Comparison of ENCODE assay signal across 11 mouse cellular contexts in the genomic region with DNA sequence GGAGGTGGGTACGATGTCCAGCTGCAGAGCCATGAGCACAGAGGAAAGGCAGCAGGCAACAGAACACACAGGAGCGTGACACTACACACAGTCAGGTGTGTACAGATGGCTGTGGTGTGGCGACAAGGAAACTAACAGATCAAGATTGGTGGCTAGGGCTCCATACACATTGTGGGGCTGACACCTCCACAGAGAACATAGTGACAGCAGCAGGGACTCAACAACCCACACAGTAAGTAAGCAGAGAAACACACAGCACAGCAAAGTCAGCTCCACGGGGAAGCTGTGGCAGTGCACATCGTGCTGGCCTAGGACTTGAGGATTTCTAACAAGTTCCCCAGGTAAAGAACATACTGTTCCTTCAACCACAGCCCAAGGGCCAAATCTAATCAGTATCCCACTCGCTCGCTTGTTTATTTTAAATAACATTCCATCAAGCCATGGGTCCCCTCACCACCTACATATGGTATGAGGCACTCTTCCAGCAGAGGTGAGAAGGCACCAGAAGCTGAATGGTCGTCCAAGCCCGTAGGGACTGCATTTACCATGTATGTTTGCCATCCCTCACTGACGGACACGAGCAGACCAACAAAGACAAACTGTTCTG.
DNase-seq lines count a peak whose midpoint lies in the region; ATAC-seq lines count a peak whose summit lies in the region.
"Had no signal": no experiment of that assay in that cellular context is flagged by ENCODE, and none has a peak within 500 bp of the region (broad histone marks: within the 10 kb centered on the region; RNA-seq: fewer than 3 reads in every experiment).

No protein-coding gene starts in this region.

- DNase-seq in heart, adult 18-20 months = no peak
- no peak for DNase-seq in liver, embryonic 13.5 days
- DNase-seq in liver = no peak
- no peak for DNase-seq in Muller cell, postnatal 12 days (ENCODE audit: inconsistent ontology term)
- no peak for DNase-seq in spleen, adult 18-20 months
- DNase-seq: cerebellum, postnatal 25 days had no signal

- ATAC-seq in heart, embryonic 13.5 days (ENCODE audit: extremely low read depth, insufficient number of reproducible peaks, low FRiP score, low TSS enrichment) = no peak
- no peak for ATAC-seq in liver, embryonic 13.5 days (ENCODE audit: low read depth)
- ATAC-seq in activated CD4-positive, CD25-positive, alpha-beta regulatory T cell, adult 4 months = peak; percentile 38
- peak; percentile 44 for ATAC-seq in intestine, embryonic 16.5 days

- H3K27ac ChIP-seq in heart, embryonic 13.5 days (replicated peaks) = peak overlapping the region; percentile 68
- peak overlapping the region; percentile 37; the same call in 1 of the 2 replicates for H3K27ac ChIP-seq in liver, embryonic 13.5 days
- H3K27ac ChIP-seq in intestine, embryonic 16.5 days (ENCODE audit: low read length) = 0 out of 2 replicates have a peak overlapping the region, but pooled peaks have one; percentile 11
- H3K27ac ChIP-seq: hindbrain, embryonic 14.5 days had no signal

- H3K4me3 ChIP-seq in heart, embryonic 13.5 days = no peak overlapping the region
- no peak overlapping the region for H3K4me3 ChIP-seq in liver, embryonic 13.5 days (replicated peaks)
- no peak overlapping the region for H3K4me3 ChIP-seq in intestine, embryonic 16.5 days (ENCODE audit: low read length)
- H3K4me3 ChIP-seq: lung, embryonic 15.5 days had no signal

- 0 out of 2 replicates have a peak, but pooled peaks cover 3% of the 10 kb centered on the region for H3K36me3 ChIP-seq in heart, embryonic 13.5 days
- no peaks in the 10 kb centered on the region for H3K36me3 ChIP-seq in liver, embryonic 13.5 days
- H3K36me3 ChIP-seq in intestine, embryonic 16.5 days (ENCODE audit: control insufficient read depth, insufficient read depth, low read length) = no peaks in the 10 kb centered on the region
- H3K36me3 ChIP-seq: lung, embryonic 15.5 days had no signal

- H3K9ac ChIP-seq in heart, embryonic 13.5 days = peak overlapping the region; percentile 50
- no peak overlapping the region for H3K9ac ChIP-seq in liver, embryonic 13.5 days
- no peak overlapping the region for H3K9ac ChIP-seq in intestine, embryonic 16.5 days (ENCODE audit: low read depth, low read length)
- H3K9ac ChIP-seq: hindbrain, embryonic 14.5 days; lung, embryonic 15.5 days had no signal

- H3K27me3 ChIP-seq in heart, embryonic 13.5 days (replicated peaks) = no peaks in the 10 kb centered on the region
- H3K27me3 ChIP-seq in liver, embryonic 13.5 days = no peaks in the 10 kb centered on the region
- H3K27me3 ChIP-seq in intestine, embryonic 16.5 days (replicated peaks; ENCODE audit: control insufficient read depth, insufficient read depth, low read length) = no peaks in the 10 kb centered on the region
- H3K27me3 ChIP-seq: lung, embryonic 15.5 days had no signal

- no peaks in the 10 kb centered on the region for H3K9me3 ChIP-seq in heart, embryonic 13.5 days
- H3K9me3 ChIP-seq in liver, embryonic 13.5 days (replicated peaks) = no peaks in the 10 kb centered on the region
- no peaks in the 10 kb centered on the region for H3K9me3 ChIP-seq in intestine, embryonic 16.5 days (ENCODE audit: control insufficient read depth, low read length)
- H3K9me3 ChIP-seq: lung, embryonic 15.5 days had no signal

- no peak overlapping the region for H3K4me2 ChIP-seq in heart, embryonic 13.5 days
- H3K4me2 ChIP-seq in liver, embryonic 13.5 days = no peak overlapping the region
- H3K4me2 ChIP-seq in intestine, embryonic 16.5 days (ENCODE audit: low read depth, low read length) = no peak overlapping the region
- H3K4me2 ChIP-seq: hindbrain, embryonic 14.5 days; lung, embryonic 15.5 days had no signal

- peaks cover 75% of the 10 kb centered on the region for H3K4me1 ChIP-seq in heart, embryonic 13.5 days
- H3K4me1 ChIP-seq in liver, embryonic 13.5 days (replicated peaks) = peaks cover 44% of the 10 kb centered on the region
- H3K4me1 ChIP-seq in intestine, embryonic 16.5 days (ENCODE audit: control insufficient read depth, insufficient read depth, low read length) = peaks cover 21% of the 10 kb centered on the region

- WGBS in heart, embryonic 13.5 days = 68% methylated on average over 11 of the region's 11 CpGs
- WGBS in liver, embryonic 13.5 days (ENCODE audit: insufficient replicate concordance) = 56% methylated on average over 11 of the region's 11 CpGs
- 69% methylated on average over 11 of the region's 11 CpGs for WGBS in intestine, embryonic 16.5 days

Comparison
In these comparisons a context has a peak if more than half of its experiments do, and no peak if none do; other contexts are left out.
1. ATAC-seq: peak in activated CD4-positive, CD25-positive, alpha-beta regulatory T cell, adult 4 months (single experiment) and intestine, embryonic 16.5 days (single experiment); none in heart, embryonic 13.5 days (single experiment) and liver, embryonic 13.5 days (single experiment).
2. H3K27ac ChIP-seq: peak in every context shown above with its lines; median percentile 68 in heart, embryonic 13.5 days; 37 in liver, embryonic 13.5 days; 11 in intestine, embryonic 16.5 days.